Mouse (Mus musculus): ENCODE results near the gene Tex45.
A peak's percentile ranks its signal among the peaks of the same experiment; 100 is the strongest.

The Tex45 gene

GRCm38 (mm10) chr8:3470562-3470961 is at the start of gene Tex45:
Gene Tex45, plus strand, starts transcription at chr8:3470862.
- DNase-seq (ENCODE audit: low spot score) = no peak

- no peak for DNase-seq (ENCODE audit: low spot score)
Observed at GRCm38 (mm10) chr8:3421507-3421906, 49.2 kb upstream of the Tex45 start.

GRCm38 (mm10) chr8:3425217-3425616 is 45.4 kb upstream of the Tex45 start:
- DNase-seq (ENCODE audit: low spot score) = no peak

- DNase-seq (ENCODE audit: low spot score) = no peak
Observed at GRCm38 (mm10) chr8:3426211-3426610, 44.5 kb upstream of the Tex45 start.

GRCm38 (mm10) chr8:3428426-3428825 is 42.2 kb upstream of the Tex45 start:
- no peak for DNase-seq (ENCODE audit: low spot score)

- DNase-seq (ENCODE audit: low spot score) = peak; percentile 23
Observed at GRCm38 (mm10) chr8:3429966-3430365, 40.7 kb upstream of the Tex45 start.

- DNase-seq (ENCODE audit: low spot score) = no peak
Observed at GRCm38 (mm10) chr8:3431113-3431512, 39.5 kb upstream of the Tex45 start.

- no peak for DNase-seq (ENCODE audit: low spot score)
Observed at GRCm38 (mm10) chr8:3436492-3436891, 34.2 kb upstream of the Tex45 start.

- DNase-seq (ENCODE audit: low spot score) = no peak
Observed at GRCm38 (mm10) chr8:3439510-3439909, 31.2 kb upstream of the Tex45 start.

- no peak for DNase-seq (ENCODE audit: low spot score)
Observed at GRCm38 (mm10) chr8:3449226-3449625, 21.4 kb upstream of the Tex45 start.

GRCm38 (mm10) chr8:3450670-3451069 is 20.0 kb upstream of the Tex45 start:
- no peak for DNase-seq (ENCODE audit: low spot score)

- DNase-seq (ENCODE audit: low spot score) = no peak
Observed at GRCm38 (mm10) chr8:3451992-3452391, 18.7 kb upstream of the Tex45 start.

- no peak for DNase-seq (ENCODE audit: low spot score)
Observed at GRCm38 (mm10) chr8:3463248-3463647, 7.4 kb upstream of the Tex45 start.

- no peak for DNase-seq (ENCODE audit: low spot score)
Observed at GRCm38 (mm10) chr8:3464309-3464708, 6.4 kb upstream of the Tex45 start.

- DNase-seq (ENCODE audit: low spot score) = peak; percentile 93
Observed at GRCm38 (mm10) chr8:3467006-3467885, 3.4 kb upstream of the Tex45 start, which contains the start of gene Pex11g. Gene Pex11g, minus strand, starts transcription at chr8:3467680.

GRCm38 (mm10) chr8:3467886-3468545 is 2.6 kb upstream of the Tex45 start:
- no peak for DNase-seq (ENCODE audit: low spot score)

GRCm38 (mm10) chr8:3468838-3469237 is 1.8 kb upstream of the Tex45 start:
- DNase-seq (ENCODE audit: low spot score) = no peak

GRCm38 (mm10) chr8:3475715-3476429 is 5.2 kb downstream of the Tex45 start:
- DNase-seq (ENCODE audit: low spot score) = no peak

- DNase-seq (ENCODE audit: low spot score) = no peak
Observed at GRCm38 (mm10) chr8:3480221-3480785, 9.6 kb downstream of the Tex45 start.

GRCm38 (mm10) chr8:3481605-3482004 is 10.9 kb downstream of the Tex45 start:
- DNase-seq (ENCODE audit: low spot score) = no peak

- DNase-seq (ENCODE audit: low spot score) = no peak
Observed at GRCm38 (mm10) chr8:3482240-3482740, 11.6 kb downstream of the Tex45 start.

- no peak for DNase-seq (ENCODE audit: low spot score)
Observed at GRCm38 (mm10) chr8:3483546-3483945, 12.9 kb downstream of the Tex45 start.

All from testis, postnatal 14 days (tissue).